Mouse (Mus musculus): ENCODE measurements at regions not wholly inside any gene's neighbourhood (a gene's known extent, or its start where the extent isn't known, plus 50 kb on each side); places are given as distances from the start of the nearest gene placed in this dataset.
A peak's percentile ranks its signal among the peaks of the same experiment; 100 is the strongest.

- DNase-seq: no peak
These were observed 1539.7 kb upstream of the Gulo start for GRCm38 (mm10) chr14:67548750-67549149.

GRCm38 (mm10) chr14:67545036-67545435 is 1536.0 kb upstream of the Gulo start:
- no peak for DNase-seq

- DNase-seq: no peak
These were observed 1532.3 kb upstream of the Gulo start for GRCm38 (mm10) chr14:67541271-67541711.

GRCm38 (mm10) chr14:67538696-67539095 is 1529.7 kb upstream of the Gulo start:
- DNase-seq: no peak

- peak; percentile 5 for DNase-seq
These were observed 1528.0 kb upstream of the Gulo start for GRCm38 (mm10) chr14:67536787-67537659.

- DNase-seq: no peak
These were observed 1497.9 kb upstream of the Gulo start for GRCm38 (mm10) chr14:67506729-67507395.

- no peak for DNase-seq
These were observed 1483.1 kb upstream of the Gulo start for GRCm38 (mm10) chr14:67492086-67492485.

GRCm38 (mm10) chr14:67486676-67487075 is 1477.7 kb upstream of the Gulo start:
- DNase-seq: no peak

GRCm38 (mm10) chr14:67485449-67485800 is 1476.4 kb upstream of the Gulo start:
- no peak for DNase-seq

GRCm38 (mm10) chr14:67484533-67485448 is 1475.8 kb upstream of the Gulo start:
- no peak for DNase-seq

All from cerebellum, adult 8-10 months (tissue).